Mouse (Mus musculus) neural tube, embryonic 12.5 days (tissue): ENCODE results near the gene Klhl1. TPM values are rescaled to one million over a fixed set of nuclear protein-coding genes. Genes with fewer than 3 reads are reported as not detected.
"Not testable (repeated sequence)": the region's sequence is repeated elsewhere in the genome, so short reads cannot be mapped to it uniquely, and the experiment has no call there.

Source experiments
- ATAC-seq: fragments of 200-750 bp; cut with Nextera tagmentation; 2 replicates; pipeline ENCODE4 v1.8.0; 2017; ENCODE audit warnings: low read depth, mild to moderate bottlenecking, moderate TSS enrichment, moderate library complexity; ENCODE audit not compliant: low FRiP score
- H3K27ac ChIP-seq: fragments of 300-500 bp; sonication (generic); 2 replicates; pipeline ENCODE4 v1.5.1; 2016
- H3K27me3 ChIP-seq: fragments of 300-500 bp; sonication (generic); replicated peaks from 2 replicates; pipeline ENCODE4 v1.6.1; 2016; ENCODE audit warnings: mild to moderate bottlenecking
- H3K36me3 ChIP-seq: fragments of 300-500 bp; sonication (generic); 2 replicates; pipeline ENCODE4 v1.6.1; 2016; ENCODE audit warnings: mild to moderate bottlenecking
- H3K4me1 ChIP-seq: fragments of 300-500 bp; sonication (generic); 2 replicates; pipeline ENCODE4 v1.6.1; 2016
- H3K4me2 ChIP-seq: fragments of 300-500 bp; sonication (generic); replicated peaks from 2 replicates; pipeline ENCODE4 v1.6.1; 2016; ENCODE audit warnings: mild to moderate bottlenecking
- H3K4me3 ChIP-seq: fragments of 300-500 bp; sonication (generic); 2 replicates; pipeline ENCODE4 v1.5.1; 2016
- H3K9ac ChIP-seq: fragments of 300-500 bp; sonication (generic); 2 replicates; pipeline ENCODE4 v1.6.1; 2016; ENCODE audit warnings: mild to moderate bottlenecking
- H3K9me3 ChIP-seq: fragments of 300-500 bp; sonication (generic); 2 replicates; pipeline ENCODE4 v1.6.1; 2016; ENCODE audit warnings: mild to moderate bottlenecking
- whole genome bisulfite sequencing: fragments of 180-500 bp; shearing (Covaris S2); methylation state at CpG from one replicate; pipeline ENCODE4 v1.1.7; 2016; 5-methylcytosine and 5-hydroxymethylcytosine counted together
- polyA plus RNA-seq: library from polyadenylated mRNA; unstranded; fragments of >200 nt; fragmentation: Nextera tagmentation; extraction: Ambion mirVana; gene quantifications from 2 replicates; pipeline ENCODE4 v1.2.1, GENCODE M21; 2016

Klhl1 gene
- polyA plus RNA-seq, 1 experiment from 2014 or later: 2.0 TPM

DNA sequence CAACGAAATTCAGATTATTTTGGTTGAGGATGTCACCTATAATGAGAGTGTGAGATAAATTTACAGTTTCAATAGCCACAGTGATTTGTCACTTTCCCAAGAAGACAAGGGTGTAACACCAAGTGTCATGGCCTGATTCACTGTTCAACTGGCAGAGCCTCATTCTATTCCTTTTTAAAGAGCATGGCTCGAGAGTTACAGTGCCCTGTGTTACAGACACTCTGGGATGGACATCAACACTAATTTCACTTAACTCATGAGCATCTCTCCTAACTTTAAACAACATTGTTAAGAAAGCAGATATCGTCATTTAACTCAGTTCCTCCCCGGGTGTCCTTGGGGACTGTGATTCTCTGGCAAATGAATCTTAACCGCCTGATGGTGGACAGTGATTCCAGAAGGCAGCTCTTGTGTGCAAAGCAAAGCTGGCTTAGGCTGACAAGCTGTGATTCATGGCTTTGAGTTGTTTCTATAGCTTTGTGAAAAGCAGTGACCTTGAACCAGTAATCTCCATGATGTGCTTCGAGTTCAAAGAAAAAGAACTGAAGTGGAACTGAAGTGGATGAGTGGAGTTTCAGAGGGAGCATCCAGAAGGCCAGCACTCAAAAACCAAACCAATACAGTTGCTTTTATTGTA, 301.0 kb downstream of the Klhl1 start:
- 35% methylated on average over 6 of the region's 6 CpGs for WGBS
- no peak overlapping the region for H3K27ac ChIP-seq
- no peaks in the 10 kb centered on the region for H3K4me1 ChIP-seq
- no peak overlapping the region for H3K4me3 ChIP-seq
- no peaks in the 10 kb centered on the region for H3K36me3 ChIP-seq
- H3K4me2 ChIP-seq: no peak overlapping the region
- H3K9me3 ChIP-seq: no peaks in the 10 kb centered on the region
- no peak overlapping the region for H3K9ac ChIP-seq
- no peaks in the 10 kb centered on the region for H3K27me3 ChIP-seq
- no peak; the same call in 1 of the 2 replicates for ATAC-seq

DNA sequence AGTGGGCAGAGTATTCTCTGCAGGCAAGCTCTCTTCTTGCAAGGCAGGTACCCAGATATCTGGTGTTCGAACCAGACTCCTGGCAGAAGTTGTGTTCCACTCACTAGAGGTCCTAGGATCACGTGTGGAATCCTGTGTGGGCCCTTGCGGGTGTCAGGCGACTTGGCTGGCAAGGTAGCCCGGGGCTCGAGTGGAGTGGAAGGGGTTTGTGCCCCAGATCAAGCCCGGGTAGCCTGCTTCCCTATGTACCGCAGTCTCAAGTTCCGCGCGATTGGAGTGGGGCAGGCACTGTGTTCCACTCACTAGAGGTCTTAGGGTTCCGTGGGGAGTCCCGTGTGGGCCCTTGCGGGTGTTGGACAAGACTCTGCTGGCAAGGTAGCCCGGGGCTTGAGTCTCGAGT, 324.1 kb downstream of the Klhl1 start:
- H3K4me2 ChIP-seq, H3K27me3 ChIP-seq, H3K4me1 ChIP-seq, H3K9me3 ChIP-seq, ATAC-seq, H3K36me3 ChIP-seq, H3K27ac ChIP-seq, H3K4me3 ChIP-seq, H3K9ac ChIP-seq: not testable (repeated sequence)
- 94% methylated on average over 15 of the region's 16 CpGs for WGBS

DNA sequence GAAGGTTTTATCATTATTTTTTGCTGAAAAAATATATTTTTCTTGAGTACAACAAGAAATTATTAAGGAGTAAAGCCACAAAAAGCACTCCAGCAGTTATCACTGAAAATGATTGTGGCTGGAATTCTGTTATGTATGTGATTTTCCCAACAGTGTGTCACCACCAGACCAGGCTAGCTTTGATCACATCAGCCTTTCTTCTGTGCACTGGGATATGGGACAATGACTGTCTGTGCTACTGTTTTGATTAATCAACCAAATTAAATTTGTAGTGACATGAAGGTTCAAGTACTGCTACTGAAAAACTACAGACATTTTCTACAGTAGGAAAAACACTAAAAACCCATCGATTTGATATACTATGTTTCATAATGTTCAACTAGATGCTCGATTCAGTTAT, 344.4 kb downstream of the Klhl1 start:
- ATAC-seq: no peak
- WGBS: 82% methylated on average over 2 of the region's 2 CpGs
- H3K4me3 ChIP-seq: no peak overlapping the region
- H3K9me3 ChIP-seq: no peaks in the 10 kb centered on the region
- H3K27ac ChIP-seq: no peak overlapping the region
- H3K4me2 ChIP-seq: no peak overlapping the region
- no peaks in the 10 kb centered on the region for H3K4me1 ChIP-seq
- no peaks in the 10 kb centered on the region for H3K36me3 ChIP-seq
- H3K27me3 ChIP-seq: no peaks in the 10 kb centered on the region
- no peak overlapping the region for H3K9ac ChIP-seq

DNA sequence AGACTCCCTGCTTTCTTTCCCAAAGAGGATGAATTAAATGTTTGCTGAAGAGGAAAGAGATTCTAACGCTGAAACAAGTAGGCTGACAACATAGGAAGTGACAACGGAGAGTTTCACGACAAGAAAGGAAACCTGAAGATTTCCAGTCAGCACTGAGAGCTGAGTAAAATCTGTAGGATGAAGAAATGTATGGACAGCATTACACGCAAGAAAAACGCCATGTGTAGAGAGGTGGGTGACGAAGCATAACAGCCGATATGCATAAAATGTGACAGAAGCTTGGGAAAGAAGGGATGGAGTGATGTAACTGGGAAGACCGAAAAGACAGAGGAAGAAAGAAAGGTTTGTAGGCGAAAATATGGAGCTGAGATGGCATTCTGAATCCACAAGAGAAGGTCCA, 375.8 kb downstream of the Klhl1 start:
- no peak overlapping the region for H3K4me2 ChIP-seq
- no peak overlapping the region for H3K4me3 ChIP-seq
- 81% methylated on average over 9 of the region's 9 CpGs for WGBS
- H3K27ac ChIP-seq: no peak overlapping the region
- H3K9ac ChIP-seq: no peak overlapping the region
- H3K9me3 ChIP-seq: no peaks in the 10 kb centered on the region
- ATAC-seq: no peak
- no peaks in the 10 kb centered on the region for H3K36me3 ChIP-seq
- H3K4me1 ChIP-seq: no peaks in the 10 kb centered on the region
- no peaks in the 10 kb centered on the region for H3K27me3 ChIP-seq

DNA sequence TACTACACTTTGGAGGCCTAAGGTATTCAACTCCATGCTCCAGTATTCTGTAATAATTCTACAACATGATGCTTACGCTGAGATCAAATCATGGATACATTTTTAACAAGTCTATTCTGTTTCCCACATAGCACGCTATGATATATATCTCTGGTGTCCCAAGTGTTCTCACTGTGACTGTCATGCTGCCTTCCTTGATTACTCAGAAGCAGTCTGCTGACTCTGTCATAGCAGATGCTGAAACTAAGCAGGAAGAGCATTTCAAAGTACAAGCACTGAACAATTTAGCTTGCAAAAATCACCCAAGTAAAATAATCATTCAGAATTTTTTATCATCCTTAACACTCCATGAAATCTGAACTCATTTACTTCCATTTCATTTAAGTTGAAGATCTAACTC, 378.7 kb downstream of the Klhl1 start:
- WGBS: 85% methylated on average over 2 of the region's 2 CpGs
- no peaks in the 10 kb centered on the region for H3K4me1 ChIP-seq

DNA sequence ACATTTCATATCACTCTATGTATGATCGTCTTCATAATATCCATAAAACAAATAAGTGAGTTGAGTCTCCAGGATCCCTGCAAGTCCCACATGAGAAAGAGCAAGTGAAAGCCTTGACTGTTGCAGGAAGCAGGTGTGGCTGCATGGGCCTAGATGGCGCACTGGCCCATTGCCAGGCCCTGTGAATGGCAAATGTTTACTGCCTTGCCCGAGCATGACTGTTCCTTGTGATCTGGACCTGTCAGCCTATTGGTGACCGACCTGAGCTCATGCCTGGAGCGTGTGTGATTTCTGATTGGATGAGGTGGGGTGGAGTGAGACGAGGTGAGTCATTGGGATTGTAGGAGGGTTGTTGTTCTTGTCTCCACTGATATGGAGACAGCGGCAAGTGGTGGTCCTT, 411.5 kb downstream of the Klhl1 start:
- no peak for ATAC-seq

More for the DNA sequence above, 378.7 kb downstream of the Klhl1 start:
- no peak overlapping the region for H3K9ac ChIP-seq
- H3K4me3 ChIP-seq: no peak overlapping the region
- H3K27me3 ChIP-seq: no peaks in the 10 kb centered on the region
- H3K9me3 ChIP-seq: no peaks in the 10 kb centered on the region
- ATAC-seq: no peak
- no peaks in the 10 kb centered on the region for H3K36me3 ChIP-seq
- H3K4me2 ChIP-seq: no peak overlapping the region
- no peak overlapping the region for H3K27ac ChIP-seq

GRCm38 (mm10) chr14:96081681-96082207, 437.2 kb downstream of the Klhl1 start:
- Histone ChIP-seq H3K27me3 (no peaks in the 10 kb centered on the region), H3K9me3 (no peaks in the 10 kb centered on the region), H3K36me3 (no peaks in the 10 kb centered on the region), H3K4me1 (peaks cover 5% of the 10 kb centered on the region; the same call in 1 of the 2 replicates), H3K4me3 (no peak overlapping the region), H3K27ac (no peak overlapping the region), H3K4me2 (no peak overlapping the region), H3K9ac (no peak overlapping the region)
- 21% methylated on average over 6 of the region's 6 CpGs for WGBS
- peak; percentile 56; the same call in 1 of the 2 replicates for ATAC-seq

More for the DNA sequence above, 411.5 kb downstream of the Klhl1 start:
- Histone ChIP-seq H3K4me3 (no peak overlapping the region), H3K27ac (no peak overlapping the region), H3K9me3 (no peaks in the 10 kb centered on the region), H3K9ac (no peak overlapping the region), H3K4me1 (no peaks in the 10 kb centered on the region), H3K4me2 (no peak overlapping the region), H3K27me3 (no peaks in the 10 kb centered on the region), H3K36me3 (no peaks in the 10 kb centered on the region)
- 85% methylated on average over 7 of the region's 7 CpGs for WGBS

- H3K27me3 ChIP-seq: no peaks in the 10 kb centered on the region
- 78% methylated on average over 3 of the region's 3 CpGs for WGBS
- H3K4me1 ChIP-seq: no peaks in the 10 kb centered on the region
- H3K36me3 ChIP-seq: no peaks in the 10 kb centered on the region
- H3K4me2 ChIP-seq: no peak overlapping the region
- no peak overlapping the region for H3K27ac ChIP-seq
- ATAC-seq: no peak
- no peak overlapping the region for H3K9ac ChIP-seq
- no peaks in the 10 kb centered on the region for H3K9me3 ChIP-seq
- H3K4me3 ChIP-seq: no peak overlapping the region
These were observed 453.0 kb downstream of the Klhl1 start for GRCm38 (mm10) chr14:96065884-96066283.
